Mouse (Mus musculus) midbrain, embryonic 10.5 days (tissue): ENCODE results near the gene Cd8a. TPM values are rescaled to one million over a fixed set of nuclear protein-coding genes. Genes with fewer than 3 reads are reported as not detected.
"Not testable (repeated sequence)": the region's sequence is repeated elsewhere in the genome, so short reads cannot be mapped to it uniquely, and the experiment has no call there.

Experiments used
- DNase-seq: peaks from one replicate; pipeline ENCODE4 v3.0.0-alpha.2; 2017; ENCODE audit warnings: low spot score
- H3K27ac ChIP-seq: fragments of 300-500 bp; sonication (generic); replicated peaks from 2 replicates; pipeline ENCODE4 v1.5.1; 2016; ENCODE audit warnings: mild to moderate bottlenecking
- H3K27me3 ChIP-seq: fragments of 300-500 bp; sonication (generic); 2 replicates; pipeline ENCODE4 v1.6.1; 2016; ENCODE audit warnings: low read depth, mild to moderate bottlenecking; ENCODE audit not compliant: poor library complexity, severe bottlenecking
- H3K36me3 ChIP-seq: fragments of 300-500 bp; sonication (generic); 2 replicates; pipeline ENCODE4 v1.6.1; 2016; ENCODE audit warnings: mild to moderate bottlenecking, moderate library complexity
- H3K4me1 ChIP-seq: fragments of 300-500 bp; sonication (generic); 2 replicates; pipeline ENCODE4 v1.6.1; 2016
- H3K4me3 ChIP-seq: fragments of 300-500 bp; sonication (generic); 2 replicates; pipeline ENCODE4 v1.5.1; 2016; ENCODE audit warnings: mild to moderate bottlenecking, moderate library complexity
- H3K9me3 ChIP-seq: fragments of 300-500 bp; sonication (generic); replicated peaks from 2 replicates; pipeline ENCODE4 v1.6.1; 2016; ENCODE audit warnings: mild to moderate bottlenecking
- WGBS: fragments of 180-500 bp; shearing (Covaris S2); methylation state at CpG from one replicate; pipeline ENCODE4 v1.1.7; 2016; 5-methylcytosine and 5-hydroxymethylcytosine counted together
- polyA plus RNA-seq: library from polyadenylated mRNA; unstranded; fragments of >200 nt; fragmentation: Nextera tagmentation; extraction: Ambion mirVana; gene quantifications from 2 replicates; pipeline ENCODE4 v1.2.1, GENCODE M21; 2016

Gene Cd8a
- polyA plus RNA-seq = not detected in 2 replicates

GRCm38 (mm10) chr6:71373249-71373775 lies at the start of gene Cd8a:
Gene Cd8a, plus strand, starts transcription at chr6:71373427.
- no peak within 1 kb of the TSS for H3K4me3 ChIP-seq
- DNase-seq = no peak
- no peaks in the 10 kb centered on the region for H3K36me3 ChIP-seq
- H3K4me1 ChIP-seq = no peaks in the 10 kb centered on the region
- no peaks in the 10 kb centered on the region for H3K9me3 ChIP-seq
- H3K27ac ChIP-seq = no peak within 1 kb of the TSS
- WGBS = 87% methylated on average over 14 of the region's 14 CpGs
- H3K27me3 ChIP-seq = no peaks in the 10 kb centered on the region

- DNase-seq = no peak
- no peaks in the 10 kb centered on the region for H3K9me3 ChIP-seq
- H3K4me3 ChIP-seq = no peak overlapping the region
- no peak overlapping the region for H3K27ac ChIP-seq
- H3K36me3 ChIP-seq = no peaks in the 10 kb centered on the region
- H3K4me1 ChIP-seq = no peaks in the 10 kb centered on the region
- no peaks in the 10 kb centered on the region for H3K27me3 ChIP-seq
- 94% methylated on average over 9 of the region's 9 CpGs for WGBS
These were observed 48.4 kb upstream of the Cd8a start for GRCm38 (mm10) chr6:71324816-71325215.

- Histone ChIP-seq H3K36me3 (no peaks in the 10 kb centered on the region), H3K4me1 (no peaks in the 10 kb centered on the region), H3K27me3 (no peaks in the 10 kb centered on the region), H3K4me3 (no peak overlapping the region), H3K9me3 (no peaks in the 10 kb centered on the region), H3K27ac (no peak overlapping the region)
- no peak for DNase-seq
- 84% methylated on average over 6 of the region's 6 CpGs for WGBS
These were observed 43.3 kb upstream of the Cd8a start for GRCm38 (mm10) chr6:71329881-71330280.

GRCm38 (mm10) chr6:71330486-71330885 lies 42.7 kb upstream of the Cd8a start:
- Histone ChIP-seq H3K4me1 (no peaks in the 10 kb centered on the region), H3K27ac (no peak overlapping the region), H3K27me3 (no peaks in the 10 kb centered on the region), H3K36me3 (no peaks in the 10 kb centered on the region), H3K9me3 (no peaks in the 10 kb centered on the region), H3K4me3 (no peak overlapping the region)
- no peak for DNase-seq
- WGBS = 87% methylated on average over 7 of the region's 7 CpGs

GRCm38 (mm10) chr6:71331491-71331890 lies 41.7 kb upstream of the Cd8a start:
- H3K9me3 ChIP-seq, H3K4me3 ChIP-seq, H3K27ac ChIP-seq, H3K4me1 ChIP-seq, H3K36me3 ChIP-seq, H3K27me3 ChIP-seq, DNase-seq: not testable (repeated sequence)
- 96% methylated on average over 2 of the region's 4 CpGs for WGBS

- no peaks in the 10 kb centered on the region for H3K9me3 ChIP-seq
- H3K4me1 ChIP-seq = no peaks in the 10 kb centered on the region
- H3K36me3 ChIP-seq = no peaks in the 10 kb centered on the region
- DNase-seq = no peak
- H3K4me3 ChIP-seq = no peak overlapping the region
- H3K27me3 ChIP-seq = no peaks in the 10 kb centered on the region
- no peak overlapping the region for H3K27ac ChIP-seq
- 91% methylated on average over 11 of the region's 11 CpGs for WGBS
These were observed 40.8 kb upstream of the Cd8a start for GRCm38 (mm10) chr6:71332236-71332965.

GRCm38 (mm10) chr6:71333031-71333430 lies 40.2 kb upstream of the Cd8a start:
- Histone ChIP-seq H3K4me1 (no peaks in the 10 kb centered on the region), H3K4me3 (no peak overlapping the region), H3K9me3 (no peaks in the 10 kb centered on the region), H3K27me3 (no peaks in the 10 kb centered on the region), H3K27ac (no peak overlapping the region), H3K36me3 (no peaks in the 10 kb centered on the region)
- no peak for DNase-seq
- 64% methylated on average over 3 of the region's 3 CpGs for WGBS

- DNase-seq = no peak
- no peak overlapping the region for H3K27ac ChIP-seq
- no peaks in the 10 kb centered on the region for H3K4me1 ChIP-seq
- H3K4me3 ChIP-seq = no peak overlapping the region
- H3K36me3 ChIP-seq = no peaks in the 10 kb centered on the region
- 91% methylated on average over 11 of the region's 11 CpGs for WGBS
- no peaks in the 10 kb centered on the region for H3K9me3 ChIP-seq
- no peaks in the 10 kb centered on the region for H3K27me3 ChIP-seq
These were observed 39.5 kb upstream of the Cd8a start for GRCm38 (mm10) chr6:71333578-71334273.

- 98% methylated on average over 8 of the region's 8 CpGs for WGBS
These were observed 35.6 kb upstream of the Cd8a start for GRCm38 (mm10) chr6:71337666-71338065.

GRCm38 (mm10) chr6:71338941-71339340 lies 34.3 kb upstream of the Cd8a start:
- Histone ChIP-seq H3K27me3 (no peaks in the 10 kb centered on the region), H3K27ac (no peak overlapping the region), H3K4me3 (no peak overlapping the region), H3K36me3 (no peaks in the 10 kb centered on the region), H3K9me3 (no peaks in the 10 kb centered on the region), H3K4me1 (no peaks in the 10 kb centered on the region)
- no peak for DNase-seq
- 92% methylated on average over 3 of the region's 3 CpGs for WGBS

More at GRCm38 (mm10) chr6:71337666-71338065, 35.6 kb upstream of the Cd8a start:
- Histone ChIP-seq H3K4me3 (no peak overlapping the region), H3K27me3 (no peaks in the 10 kb centered on the region), H3K9me3 (no peaks in the 10 kb centered on the region), H3K27ac (no peak overlapping the region), H3K36me3 (no peaks in the 10 kb centered on the region), H3K4me1 (no peaks in the 10 kb centered on the region)
- DNase-seq = no peak

- H3K9me3 ChIP-seq = no peaks in the 10 kb centered on the region
- 89% methylated on average over 4 of the region's 4 CpGs for WGBS
These were observed 33.9 kb upstream of the Cd8a start for GRCm38 (mm10) chr6:71339351-71339750.

GRCm38 (mm10) chr6:71341179-71341578 lies 32.0 kb upstream of the Cd8a start:
- Histone ChIP-seq H3K27me3 (no peaks in the 10 kb centered on the region), H3K4me1 (no peaks in the 10 kb centered on the region), H3K36me3 (no peaks in the 10 kb centered on the region), H3K27ac (no peak overlapping the region), H3K9me3 (no peaks in the 10 kb centered on the region), H3K4me3 (no peak overlapping the region)
- DNase-seq = no peak
- 92% methylated on average over 9 of the region's 9 CpGs for WGBS

More at GRCm38 (mm10) chr6:71339351-71339750, 33.9 kb upstream of the Cd8a start:
- Histone ChIP-seq H3K4me3 (no peak overlapping the region), H3K27me3 (no peaks in the 10 kb centered on the region), H3K27ac (no peak overlapping the region), H3K36me3 (no peaks in the 10 kb centered on the region), H3K4me1 (no peaks in the 10 kb centered on the region)
- DNase-seq = no peak

- no peaks in the 10 kb centered on the region for H3K27me3 ChIP-seq
- WGBS = 94% methylated on average over 9 of the region's 9 CpGs
These were observed 25.2 kb upstream of the Cd8a start for GRCm38 (mm10) chr6:71348006-71348405.

More at GRCm38 (mm10) chr6:71348006-71348405, 25.2 kb upstream of the Cd8a start:
- H3K4me3 ChIP-seq = no peak overlapping the region
- no peak for DNase-seq
- no peak overlapping the region for H3K27ac ChIP-seq
- H3K4me1 ChIP-seq = no peaks in the 10 kb centered on the region
- H3K36me3 ChIP-seq = no peaks in the 10 kb centered on the region
- peaks cover 10% of the 10 kb centered on the region for H3K9me3 ChIP-seq
